Mouse (Mus musculus) heart, adult 18-20 months (tissue): Measurements from ENCODE around the gene Cxcr6. TPM values are rescaled to one million over a fixed set of nuclear protein-coding genes. Genes with fewer than 3 reads are reported as not detected.

ENCODE experiments used
- DNase-seq, 2 experiments: peaks; one replicate each; pipeline ENCODE4 v3.0.0; 2021 to 2022; ENCODE audit warnings: mixed read lengths in 1 of 2
- total RNA-seq, 2 experiments: library from RNA; stranded (reverse); gene quantifications; 2 replicates each; pipeline ENCODE4 v1.2.3; 2021

The Cxcr6 gene
- total RNA-seq, 2 experiments from 2014 or later: 0.17 to 0.39 TPM

DNA sequence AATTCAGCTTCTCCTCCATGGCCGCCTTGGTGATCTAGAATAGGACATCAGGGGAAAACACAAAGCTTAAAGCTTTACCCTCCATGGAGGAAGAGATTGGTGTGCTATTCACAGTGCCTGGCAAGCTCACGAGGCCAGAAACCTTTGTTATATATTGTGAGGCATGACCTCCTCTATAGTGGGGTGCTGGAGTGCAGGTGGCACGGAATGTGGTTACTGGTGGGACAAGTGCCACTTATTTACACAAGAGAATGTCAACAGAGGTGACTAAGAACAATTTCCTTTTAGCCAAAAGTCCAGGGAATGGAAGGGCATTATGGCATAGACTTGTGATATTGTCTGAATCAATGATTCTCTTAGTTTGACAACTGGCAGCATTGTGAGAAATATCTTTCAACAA, 20.4 kb downstream of the Cxcr6 start:
- no peak for DNase-seq

DNA sequence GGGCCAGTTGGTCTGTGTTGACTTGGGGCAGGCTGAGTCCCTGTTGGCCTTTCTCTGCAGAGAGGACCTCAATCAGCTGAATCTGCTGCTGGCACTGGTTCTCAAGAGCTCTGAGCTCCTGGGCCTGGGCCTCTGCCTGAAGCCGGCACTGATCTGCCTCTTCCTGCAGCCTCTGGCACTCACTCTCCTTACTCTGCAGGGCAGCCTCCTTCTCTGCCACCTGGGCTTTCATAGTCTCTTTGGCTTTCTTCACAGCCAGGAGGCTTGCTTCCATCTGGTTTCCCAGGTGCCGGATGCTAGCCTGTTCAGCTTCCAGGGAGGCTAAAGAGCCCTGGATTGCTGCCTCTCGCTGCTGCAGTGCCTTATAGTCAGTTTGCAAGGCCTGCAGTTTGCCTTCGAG, 22.6 kb downstream of the Cxcr6 start:
- DNase-seq: no peak

DNA sequence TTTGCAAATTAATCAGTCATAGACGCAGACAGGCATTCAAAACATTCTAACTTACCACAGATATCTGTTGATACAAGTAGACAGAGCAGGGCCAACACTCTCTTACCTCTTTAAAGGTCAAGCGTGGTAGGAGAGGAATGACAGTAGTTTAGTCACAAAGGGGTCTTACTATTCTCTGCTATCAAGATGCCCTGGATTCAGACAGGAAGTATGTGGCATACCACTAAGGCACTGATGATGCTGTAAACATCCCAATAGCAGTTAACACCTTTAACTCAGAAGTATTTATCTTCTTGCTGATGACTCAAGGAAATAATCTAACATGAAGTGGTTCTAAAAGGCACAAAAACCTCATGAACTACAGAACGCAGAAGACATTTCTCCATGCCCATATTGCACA, 29.6 kb downstream of the Cxcr6 start:
- no peak for DNase-seq

DNA sequence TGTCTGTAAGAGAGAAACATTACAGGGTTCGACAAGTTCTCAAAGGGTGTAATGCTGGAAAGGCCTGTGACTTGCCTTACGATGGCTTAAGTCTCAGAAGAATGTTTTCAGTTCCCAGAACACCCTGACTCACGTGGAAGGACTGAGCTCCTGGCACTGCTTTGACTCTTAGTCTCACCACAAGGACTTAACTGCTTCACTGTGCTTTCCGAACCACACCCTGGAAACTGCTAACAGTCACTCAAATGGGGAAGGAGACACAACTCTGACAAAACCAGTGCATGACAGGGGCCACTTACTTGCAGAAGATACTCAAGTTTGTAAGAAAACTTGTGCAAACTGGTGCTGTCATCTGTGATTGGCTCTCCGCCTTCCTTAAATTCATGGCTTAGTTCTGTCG, 34.0 kb downstream of the Cxcr6 start:
- DNase-seq: no peak

DNA sequence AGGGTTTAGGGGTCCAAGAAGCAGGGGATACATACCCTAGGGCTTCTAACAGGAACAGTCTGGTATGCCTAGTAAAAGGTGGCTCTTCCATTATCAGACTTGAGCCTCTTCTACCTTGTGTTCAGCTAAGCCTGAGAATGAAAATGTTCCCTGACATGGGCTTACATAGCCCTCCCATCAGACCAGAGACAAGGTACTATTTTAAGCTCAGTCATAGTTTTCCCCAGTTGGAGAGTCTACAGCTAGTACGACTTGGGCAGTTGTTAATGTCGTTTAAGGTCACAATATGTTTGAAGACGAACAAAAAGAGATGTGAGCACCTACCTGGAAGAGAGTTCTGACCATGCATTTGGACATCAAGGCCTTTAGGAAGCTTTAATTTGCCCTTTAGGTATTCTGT, 38.2 kb downstream of the Cxcr6 start:
- DNase-seq: peak; percentile 29 to 35

DNA sequence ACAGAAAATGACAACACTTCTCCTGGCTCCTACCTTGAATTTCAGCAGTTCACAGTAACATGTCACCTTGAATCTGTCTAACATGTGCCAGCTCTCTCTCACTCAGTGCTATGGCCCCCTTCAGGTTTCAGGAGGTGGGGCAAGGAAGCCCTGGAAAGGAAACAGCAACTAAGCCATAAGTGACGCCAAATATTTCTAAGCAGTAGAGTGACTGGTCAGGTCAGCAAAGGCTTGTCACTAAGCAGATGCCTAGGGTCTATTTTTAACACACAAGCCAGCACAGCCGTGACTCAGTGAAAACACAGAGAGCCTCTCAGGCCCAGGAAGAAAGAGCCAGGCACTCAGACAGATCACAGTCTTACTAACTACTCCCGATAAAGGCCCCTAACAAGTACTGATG, 38.8 kb downstream of the Cxcr6 start:
- peak; percentile 61 to 81 for DNase-seq

DNA sequence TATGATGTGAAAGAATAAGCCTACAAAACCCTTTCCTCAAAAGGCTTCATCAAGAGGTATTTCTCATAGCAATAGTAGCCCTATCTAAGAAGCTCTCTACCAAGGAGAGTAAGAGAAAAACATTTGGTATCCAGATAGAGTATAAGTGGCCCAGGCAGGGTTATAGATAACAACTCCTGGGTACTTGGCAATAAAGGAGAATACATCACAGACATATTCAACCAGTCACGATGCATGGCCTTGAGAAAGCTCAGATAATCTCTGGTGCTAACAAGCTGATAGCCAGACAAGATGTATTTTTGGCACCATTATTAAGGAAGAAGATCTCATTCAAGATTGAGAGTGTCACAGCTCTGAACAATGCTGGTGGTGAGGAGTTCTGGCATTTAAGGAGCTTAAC, 40.2 kb downstream of the Cxcr6 start:
- DNase-seq: no peak

DNA sequence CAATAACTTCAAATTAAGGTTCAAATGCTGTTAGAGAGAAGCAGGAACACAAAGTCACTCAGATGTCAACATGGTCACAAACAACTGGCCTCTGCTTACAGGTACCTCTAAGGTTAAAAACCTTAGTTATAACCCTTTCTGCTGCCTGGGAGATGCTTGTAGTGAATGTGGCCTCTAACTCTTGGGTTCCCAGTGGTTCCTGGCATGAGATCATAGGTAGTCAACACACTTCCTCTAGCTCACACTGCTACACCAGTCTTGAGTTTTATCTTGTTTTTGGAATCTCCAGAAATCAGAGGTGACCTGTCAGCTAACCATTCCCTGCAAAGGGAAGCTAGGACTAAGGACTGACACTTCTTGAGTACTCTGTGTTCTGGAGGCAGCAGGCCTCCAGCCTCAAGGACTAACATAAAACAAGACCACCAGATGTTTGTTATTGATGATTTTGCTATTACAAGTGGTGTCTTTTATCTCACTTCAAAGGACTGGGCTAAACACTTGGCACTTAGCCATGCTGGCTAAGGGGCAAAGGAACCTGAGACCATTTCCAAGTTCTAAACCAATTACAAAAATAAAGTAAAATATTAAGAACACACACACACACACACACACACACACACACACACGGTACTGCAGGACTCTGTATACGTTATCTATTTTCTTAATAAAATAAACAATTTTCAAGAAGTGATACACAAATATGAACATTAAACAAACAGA, 43.9 kb downstream of the Cxcr6 start:
- DNase-seq: peak in 1 of 2 experiments; percentile 35

DNA sequence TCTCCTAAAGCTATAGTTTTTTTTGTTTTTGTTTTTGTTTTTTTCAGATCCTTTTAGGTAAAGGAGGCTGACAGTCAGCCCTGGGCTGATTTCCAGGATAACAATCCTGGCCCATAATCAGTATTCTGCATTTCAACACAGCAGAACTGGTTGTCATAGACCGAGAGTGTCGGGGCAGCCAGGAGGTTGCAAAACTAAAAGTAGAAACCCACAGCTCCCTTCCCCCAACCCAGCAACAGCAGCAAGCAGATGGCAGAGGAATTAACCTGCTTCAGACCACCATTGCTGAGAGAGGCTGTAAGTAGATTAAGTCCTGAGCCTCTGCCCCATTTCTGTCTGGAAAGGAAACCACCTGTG, 44.4 kb downstream of the Cxcr6 start:
- peak; percentile 67 to 72 for DNase-seq

DNA sequence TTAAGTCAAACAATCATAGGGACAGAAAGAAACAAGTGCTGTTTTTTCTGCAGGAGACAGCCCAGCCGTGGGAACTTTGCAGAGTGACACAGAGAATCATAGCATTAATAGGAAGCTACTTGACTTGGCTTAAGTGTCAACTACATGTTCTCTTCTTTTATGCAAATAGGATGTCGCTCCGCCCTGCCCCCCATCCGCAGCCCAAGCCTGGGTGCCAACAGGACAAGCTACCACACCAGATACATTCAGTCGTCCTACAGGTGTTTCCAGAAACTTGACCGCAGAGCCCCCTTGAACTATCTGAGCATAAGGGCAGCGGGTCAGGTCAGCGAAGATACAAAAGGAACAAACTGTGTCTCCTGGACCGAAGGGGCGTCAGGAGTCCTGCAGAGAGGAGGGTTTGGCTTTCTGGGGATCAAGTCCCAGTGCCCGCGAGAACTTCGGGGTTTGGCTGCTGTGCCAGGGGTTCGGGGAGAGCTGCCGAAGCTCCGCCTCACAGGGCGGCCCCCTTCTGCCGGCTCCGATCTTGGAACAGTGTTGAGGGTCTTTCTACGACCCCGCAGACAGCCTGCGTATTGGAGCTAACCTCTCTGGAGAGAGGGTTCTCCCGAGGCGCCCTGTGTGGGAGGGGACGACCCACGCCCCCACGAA, 44.9 kb downstream of the Cxcr6 start:
- DNase-seq: peak; percentile 74 to 80

DNA sequence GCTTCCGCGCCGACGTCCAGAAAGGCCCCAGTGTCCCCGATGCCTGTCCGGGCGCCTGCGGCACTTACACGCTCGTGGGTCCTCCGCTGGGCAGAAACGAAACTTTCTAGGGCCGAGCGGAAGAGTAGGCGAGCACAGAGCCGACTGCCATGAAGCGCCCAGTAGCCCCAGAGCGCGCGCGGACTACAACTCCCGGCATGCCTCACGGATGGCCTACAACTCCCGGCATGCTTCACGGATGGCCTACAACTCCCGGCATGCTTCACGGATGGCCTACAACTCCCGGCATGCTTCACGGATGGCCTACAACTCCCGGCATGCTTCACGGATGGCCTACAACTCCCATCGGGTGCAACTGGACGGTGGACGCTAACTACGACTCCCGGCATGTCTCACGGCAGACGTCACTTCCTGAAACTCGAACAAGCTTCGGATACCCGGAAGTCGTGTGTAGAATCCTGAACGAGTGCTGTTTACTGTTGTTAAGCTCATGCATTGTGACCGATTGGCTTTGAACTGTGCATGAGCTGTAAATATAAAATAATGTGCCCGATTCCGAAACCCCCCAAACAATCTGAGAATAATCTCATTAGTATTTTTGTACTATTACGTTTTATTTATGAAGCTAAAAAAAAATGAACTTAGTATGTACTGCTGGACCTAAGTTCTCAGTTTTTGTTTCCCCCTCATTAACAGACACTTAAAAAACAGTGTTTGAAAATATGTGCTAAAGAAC, 45.6 kb downstream of the Cxcr6 start, which contains the start of gene Fyco1:
Gene Fyco1, minus strand, starts transcription at position 187 of the 736 bp plus-strand sequence.
- DNase-seq: peak; percentile 96 to 99

DNA sequence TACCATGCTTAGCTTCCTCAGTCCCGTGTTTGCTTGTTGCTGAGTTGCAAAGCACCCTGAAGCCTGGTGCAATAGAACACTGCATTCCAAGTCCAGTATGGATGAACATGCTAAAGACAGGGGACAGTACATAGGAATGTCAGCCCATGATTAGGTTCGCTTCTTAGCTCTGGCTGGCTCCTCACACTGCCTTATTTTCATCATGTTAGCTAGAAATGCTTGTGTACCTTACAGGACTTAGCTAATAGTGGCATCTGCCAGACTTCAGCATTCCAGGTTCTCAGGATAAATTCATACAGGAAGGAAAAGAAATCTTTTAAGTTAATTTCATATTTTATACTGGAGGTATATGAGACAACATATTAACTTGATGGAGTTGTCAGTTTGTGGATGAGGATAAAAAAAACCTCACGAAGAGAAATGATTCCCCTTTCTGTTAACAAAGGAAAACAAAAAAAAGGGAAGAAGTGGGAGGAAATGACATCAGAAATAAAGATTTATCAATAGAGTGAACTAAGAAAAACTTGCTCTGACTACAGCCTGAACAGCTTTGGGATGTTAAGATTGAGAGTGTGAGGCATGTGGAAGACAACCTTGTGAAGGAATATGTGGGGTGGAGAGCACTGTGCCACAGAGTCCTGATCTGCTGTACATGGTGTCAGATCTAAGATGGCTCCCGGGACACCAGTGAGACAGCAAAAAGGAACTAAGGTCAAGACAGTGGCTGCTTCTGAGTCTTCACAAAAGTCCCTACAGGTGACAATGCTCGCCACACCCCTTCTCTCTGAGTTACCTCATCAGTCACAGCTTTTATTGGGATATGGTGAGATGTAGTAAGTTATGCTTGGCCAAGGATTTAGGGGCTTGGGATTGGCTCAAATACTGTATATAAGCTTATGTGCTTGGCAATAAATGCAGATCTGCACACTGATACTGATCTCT, 46.4 kb downstream of the Cxcr6 start:
- peak in 1 of 2 experiments; percentile 27 for DNase-seq

DNA sequence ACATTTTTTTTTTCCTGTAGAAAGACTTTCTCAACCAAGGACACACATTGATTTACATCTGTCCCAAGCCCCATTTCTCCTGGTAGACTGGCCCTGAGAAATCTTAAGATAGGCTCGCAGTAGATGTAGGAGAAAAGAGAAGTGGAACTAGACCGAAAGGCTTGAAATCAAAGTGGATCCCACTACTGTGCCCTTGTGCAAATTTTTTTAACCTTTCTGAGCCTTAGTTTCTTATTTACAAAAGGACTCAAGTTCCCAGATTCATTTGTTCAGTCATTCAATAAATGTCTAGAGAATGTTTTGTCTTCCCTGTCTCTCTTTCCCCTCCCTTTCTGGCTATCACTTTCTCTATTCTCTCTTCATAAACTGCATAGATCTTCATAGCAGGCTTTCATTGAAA, 50.6 kb downstream of the Cxcr6 start:
- no peak for DNase-seq

Other genes starting within 250 kb of the Cxcr6 start
- not detected for gene Slc6a20b, start 173.9 kb upstream of the Cxcr6 start, total RNA-seq
- under 1 TPM in 1 of 2 experiments, not detected in 1; 0.33 TPM for gene Ccr9, start 128.0 kb upstream of the Cxcr6 start, total RNA-seq
- gene Slc6a20a, start 127.6 kb upstream of the Cxcr6 start, total RNA-seq: not detected
- gene Lztfl1, start 88.8 kb upstream of the Cxcr6 start, total RNA-seq: 10 to 100 TPM; 35.6 to 35.9 TPM
- 100 to 1,000 TPM; 257 TPM for gene Fyco1, start 45.4 kb downstream of the Cxcr6 start, total RNA-seq
- gene Xcr1, start 55.6 kb downstream of the Cxcr6 start, total RNA-seq: under 1 TPM in 1 of 2 experiments, not detected in 1; 0.13 TPM
- gene Ccr1, start 162.2 kb downstream of the Cxcr6 start, total RNA-seq: under 1 TPM; 0.31 to 0.47 TPM
- not detected for gene Ccr1l1, start 171.9 kb downstream of the Cxcr6 start, total RNA-seq
- gene Ccr3, start 215.5 kb downstream of the Cxcr6 start, total RNA-seq: not detected